Mouse (Mus musculus) thymus, adult 2 months (tissue): ENCODE measurements around the gene Coch. TPM values are rescaled to one million over a fixed set of nuclear protein-coding genes. Genes with fewer than 3 reads are reported as not detected.

Experiments used
- DNase-seq: peaks from one replicate; pipeline ENCODE4 v3.0.0; 2021
- H3K27ac ChIP-seq: fragments of 200-500 bp; 2 replicates; pipeline ENCODE4 v1.5.1; 2012; ENCODE audit warnings: low read length, control low read depth; ENCODE audit not compliant: control insufficient read depth, insufficient read depth
- H3K27me3 ChIP-seq: fragments of 200-500 bp; 2 replicates; pipeline ENCODE4 v1.6.1; 2012; ENCODE audit warnings: mild to moderate bottlenecking, low read length, moderate library complexity, mixed read lengths; ENCODE audit not compliant: control insufficient read depth, insufficient read depth
- H3K36me3 ChIP-seq: fragments of 200-500 bp; 2 replicates; pipeline ENCODE4 v1.6.1; 2012; ENCODE audit warnings: mild to moderate bottlenecking, low read length, moderate library complexity; ENCODE audit not compliant: control insufficient read depth, insufficient read depth
- H3K4me1 ChIP-seq: fragments of 200-500 bp; replicated peaks from 2 replicates; pipeline ENCODE4 v1.6.1; 2012; ENCODE audit warnings: low read length; ENCODE audit not compliant: control insufficient read depth, insufficient read depth
- H3K4me3 ChIP-seq: fragments of 200-500 bp; 2 replicates; pipeline ENCODE4 v1.5.1; 2012; ENCODE audit warnings: mild to moderate bottlenecking, low read length, control low read depth, moderate library complexity; ENCODE audit not compliant: control insufficient read depth, insufficient read depth
- CTCF ChIP-seq: fragments of 200-500 bp; IDR thresholded peaks from 2 replicates; pipeline ENCODE4 v1.5.1; 2012; ENCODE audit warnings: mild to moderate bottlenecking, control low read depth, low read length, moderate library complexity, borderline replicate concordance; ENCODE audit not compliant: control insufficient read depth, poor library complexity, insufficient read depth; ENCODE audit errors: extremely low read depth
- POLR2A ChIP-seq: fragments of 200-500 bp; IDR thresholded peaks from 2 replicates; pipeline ENCODE4 v1.6.1; 2012; ENCODE audit warnings: mild to moderate bottlenecking, low read length, control low read depth, moderate library complexity; ENCODE audit not compliant: control insufficient read depth, poor library complexity, insufficient read depth; ENCODE audit errors: extremely low read depth
- WGBS: fragments of 180-500 bp; shearing (Covaris S2); methylation state at CpG from one replicate; pipeline ENCODE4 v1.1.7; 2018; 5-methylcytosine and 5-hydroxymethylcytosine counted together
- polyA plus RNA-seq: library from polyadenylated mRNA; depleted of rRNA; stranded (reverse); fragments of >200 nt; gene quantifications from 2 replicates; pipeline ENCODE4 v1.2.3, GENCODE M21; 2012; rRNA removed

Coch gene
- polyA plus RNA-seq: 1.4 and 2.1 TPM in 2 replicates

DNA sequence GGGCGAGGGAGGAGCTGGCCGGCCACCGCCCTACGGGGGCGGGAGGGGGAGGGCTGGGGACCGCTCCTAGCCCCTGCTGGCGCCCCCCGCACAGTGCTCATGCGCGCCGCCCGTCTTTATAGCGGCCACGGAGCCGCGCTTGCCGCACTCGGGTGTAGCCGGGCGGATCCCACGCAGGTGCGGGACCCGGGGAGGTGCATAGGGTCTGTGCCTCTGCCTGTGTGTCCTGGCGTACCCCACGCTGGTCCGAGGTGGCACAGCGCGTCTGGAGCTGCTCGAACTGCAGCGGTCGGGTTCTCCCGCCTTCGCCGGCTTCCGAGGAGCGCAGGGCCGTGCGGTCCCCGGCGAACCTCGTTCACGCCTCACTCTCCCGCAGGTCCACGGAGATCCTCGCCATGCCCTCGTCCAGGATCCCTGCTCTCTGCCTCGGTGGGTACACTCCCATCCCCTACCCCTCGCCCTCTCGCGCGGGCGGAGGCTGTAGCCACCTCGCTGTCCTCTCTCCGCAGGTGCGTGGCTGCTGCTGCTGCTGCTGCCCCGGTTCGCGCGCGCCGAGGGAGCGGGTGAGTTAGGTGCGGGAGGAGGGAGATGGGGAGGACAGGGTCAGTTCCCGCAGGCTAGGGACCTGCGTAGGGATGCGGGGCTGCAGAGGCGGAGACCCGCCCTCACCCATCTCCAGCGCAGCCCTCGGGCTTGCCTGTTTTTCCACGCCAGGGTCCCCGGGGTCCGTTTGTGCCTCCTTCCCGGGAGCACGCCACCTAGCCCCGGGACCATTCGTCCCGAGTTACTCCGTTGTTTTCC is at the start of gene Coch:
Gene Coch, plus strand, starts transcription at position 113 of the 801 bp plus-strand sequence.
- no peaks in the 10 kb centered on the region; the same call in 1 of the 2 replicates for H3K4me1 ChIP-seq
- no peak for TF ChIP-seq CTCF
- no peak for TF ChIP-seq POLR2A
- 2% methylated on average over 72 of the region's 79 CpGs for WGBS
- peaks cover 9% of the 10 kb centered on the region; the same call in 1 of the 2 replicates for H3K27me3 ChIP-seq
- H3K4me3 ChIP-seq: peak within 1 kb of the TSS; percentile 16
- no peak within 1 kb of the TSS for H3K27ac ChIP-seq
- DNase-seq: no peak
- no peaks in the 10 kb centered on the region for H3K36me3 ChIP-seq

DNA sequence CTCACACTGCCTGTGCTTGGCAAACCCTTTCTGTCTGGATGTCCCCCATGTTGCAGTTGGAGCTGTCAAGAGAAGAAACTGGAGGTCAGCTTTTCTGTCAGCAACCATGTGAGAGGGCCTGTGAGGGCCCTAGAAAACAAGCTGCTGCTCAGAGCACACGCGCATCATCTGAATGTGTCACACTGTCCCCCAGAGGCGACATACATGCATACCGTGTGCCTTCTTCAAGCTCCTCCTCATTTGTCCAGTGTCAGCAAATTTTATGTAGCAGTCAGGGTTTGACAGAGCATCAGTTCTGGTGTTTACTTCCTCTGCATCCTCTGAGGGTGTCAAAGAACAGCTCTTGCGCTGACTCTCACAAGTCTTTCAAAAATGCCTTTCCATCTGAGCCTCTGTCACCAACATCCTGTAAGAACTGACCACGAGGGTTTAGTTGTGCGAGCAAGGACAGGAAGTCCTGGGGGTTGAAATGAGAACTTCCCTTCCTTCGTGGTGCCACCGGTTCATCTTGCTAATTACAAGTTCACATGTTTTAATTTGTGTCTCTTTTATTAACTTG is 49.7 kb upstream of the Coch start:
- DNase-seq: no peak
- 48% methylated on average over 9 of the region's 9 CpGs for WGBS
- Histone ChIP-seq H3K4me3 (no peak overlapping the region), H3K27ac (no peak overlapping the region), H3K4me1 (no peaks in the 10 kb centered on the region), H3K36me3 (no peaks in the 10 kb centered on the region), H3K27me3 (no peaks in the 10 kb centered on the region)
- TF ChIP-seq POLR2A (no peak), CTCF (no peak)

DNA sequence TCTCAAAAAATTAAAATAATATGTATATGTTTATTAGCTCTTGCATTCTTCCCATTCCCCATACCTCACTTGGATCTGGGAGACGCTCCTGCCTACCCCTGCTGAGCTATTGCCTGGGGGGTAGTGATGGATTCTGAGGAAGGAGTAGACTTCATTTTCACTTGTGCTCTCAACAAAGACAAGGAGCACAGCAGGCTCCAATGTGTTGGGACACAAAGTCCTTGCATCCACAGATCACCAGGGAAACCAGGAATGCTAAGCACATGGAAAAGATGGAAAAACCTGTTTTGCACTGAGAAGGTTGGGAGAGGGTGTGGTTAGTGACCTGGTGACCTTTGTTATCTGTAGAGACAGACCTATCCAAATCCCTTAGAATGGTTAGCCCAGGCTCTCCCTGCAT is 38.1 kb upstream of the Coch start:
- WGBS: 89% methylated on average over 1 of the region's 1 CpGs

DNA sequence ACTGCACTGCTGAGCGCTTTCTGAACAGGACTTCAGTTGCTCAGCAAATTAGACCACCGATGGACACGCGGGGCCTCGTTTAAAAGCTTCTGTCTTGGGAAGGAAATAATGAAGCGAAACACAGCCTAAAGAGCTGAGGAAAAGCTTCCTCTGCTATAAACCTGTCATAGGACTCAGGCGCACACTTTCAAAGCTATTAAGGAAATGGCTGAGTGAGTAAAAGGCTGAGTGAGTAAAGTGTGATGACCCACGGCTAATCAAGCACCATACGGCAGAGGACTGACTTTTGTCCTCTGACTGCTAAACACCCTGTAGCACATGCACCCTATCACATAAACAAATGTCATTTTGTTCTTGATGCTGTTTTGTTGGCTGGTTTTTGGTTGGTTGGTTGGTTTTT is 31.7 kb upstream of the Coch start:
- 78% methylated on average over 9 of the region's 9 CpGs for WGBS
- no peak for TF ChIP-seq POLR2A
- Histone ChIP-seq H3K27me3 (no peaks in the 10 kb centered on the region), H3K27ac (no peak overlapping the region), H3K4me1 (no peaks in the 10 kb centered on the region), H3K4me3 (no peak overlapping the region), H3K36me3 (no peaks in the 10 kb centered on the region)
- DNase-seq: no peak

More for the DNA sequence above, 38.1 kb upstream of the Coch start:
- no peak for DNase-seq
- Histone ChIP-seq H3K27me3 (no peaks in the 10 kb centered on the region), H3K27ac (no peak overlapping the region), H3K4me1 (no peaks in the 10 kb centered on the region), H3K36me3 (no peaks in the 10 kb centered on the region), H3K4me3 (no peak overlapping the region)
- TF ChIP-seq POLR2A (no peak), CTCF (no peak)

DNA sequence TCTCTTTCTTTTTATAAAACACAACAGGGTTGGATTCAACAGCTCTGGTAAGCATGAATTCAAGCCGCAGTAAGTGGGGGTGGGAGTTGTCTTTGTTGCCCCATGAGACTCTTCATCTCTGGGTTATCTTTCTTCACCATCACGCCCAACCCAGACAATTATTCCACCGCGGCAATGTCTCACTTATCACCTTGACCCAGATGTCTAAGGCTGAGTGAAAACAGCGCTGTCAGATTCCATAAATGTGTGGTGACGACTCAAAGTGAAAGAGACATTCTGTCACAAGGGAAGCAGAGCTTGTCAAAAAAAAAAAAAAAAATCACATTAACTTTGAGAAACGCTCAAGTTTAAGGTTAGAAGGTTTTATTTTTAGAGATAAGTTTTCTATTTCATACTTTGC is 25.9 kb upstream of the Coch start:
- TF ChIP-seq CTCF (no peak), POLR2A (no peak)
- H3K27ac ChIP-seq: no peak overlapping the region

DNA sequence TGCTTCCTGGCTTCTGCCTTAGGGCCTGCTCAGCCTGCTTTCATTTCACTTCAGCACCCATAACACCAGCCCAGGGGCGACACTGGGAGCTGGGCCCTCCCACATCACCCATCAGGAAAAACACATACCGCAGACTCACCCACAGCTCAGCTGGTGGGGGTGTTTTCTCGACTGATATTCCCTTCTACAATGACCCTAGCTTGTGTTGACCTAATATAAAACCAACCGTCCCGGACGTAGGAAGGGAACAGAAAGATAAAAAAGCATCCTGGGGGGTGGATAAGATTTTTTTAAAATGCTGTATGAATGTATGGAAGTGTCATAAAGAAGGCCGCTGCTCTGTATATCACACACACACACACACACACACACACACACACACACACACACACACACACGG is 23.7 kb upstream of the Coch start:
- WGBS: 84% methylated on average over 8 of the region's 8 CpGs
- DNase-seq: no peak
- no peaks in the 10 kb centered on the region for H3K4me1 ChIP-seq
- no peaks in the 10 kb centered on the region for H3K27me3 ChIP-seq
- no peak for TF ChIP-seq CTCF
- TF ChIP-seq POLR2A: no peak
- no peak overlapping the region for H3K27ac ChIP-seq
- H3K36me3 ChIP-seq: no peaks in the 10 kb centered on the region
- H3K4me3 ChIP-seq: no peak overlapping the region

More for the DNA sequence above, 25.9 kb upstream of the Coch start:
- H3K4me1 ChIP-seq: no peaks in the 10 kb centered on the region
- DNase-seq: no peak
- WGBS: 86% methylated on average over 7 of the region's 7 CpGs
- H3K36me3 ChIP-seq: no peaks in the 10 kb centered on the region
- no peak overlapping the region for H3K4me3 ChIP-seq
- no peaks in the 10 kb centered on the region for H3K27me3 ChIP-seq

DNA sequence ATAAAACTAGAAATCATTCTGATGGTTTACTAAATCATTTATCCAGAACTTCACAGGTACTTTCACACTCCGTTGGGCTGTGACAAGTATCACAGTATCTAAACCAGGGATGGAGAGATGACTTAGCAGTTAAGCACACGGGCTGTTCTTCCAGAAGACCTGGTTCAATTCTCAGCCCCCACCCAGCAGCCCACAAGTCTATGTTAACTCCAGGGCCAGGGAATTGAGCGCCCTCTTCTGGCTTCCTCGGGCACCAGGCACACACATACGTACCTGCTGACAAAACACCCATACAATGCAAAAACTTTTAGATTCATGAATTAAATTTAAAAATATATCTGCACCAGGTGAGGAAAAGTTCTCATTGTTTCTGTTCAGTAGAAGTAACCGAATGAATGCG is 23.2 kb upstream of the Coch start:
- Histone ChIP-seq H3K36me3 (no peaks in the 10 kb centered on the region), H3K4me3 (no peak overlapping the region), H3K27ac (no peak overlapping the region), H3K4me1 (no peaks in the 10 kb centered on the region), H3K27me3 (no peaks in the 10 kb centered on the region)
- no peak for DNase-seq
- TF ChIP-seq CTCF (no peak), POLR2A (no peak)
- WGBS: 83% methylated on average over 7 of the region's 7 CpGs
